Mouse (Mus musculus): ENCODE measurements around the gene Rbm5. TPM values are rescaled to one million over a fixed set of nuclear protein-coding genes. Genes with fewer than 3 reads are reported as not detected.
A peak's percentile ranks its signal among the peaks of the same experiment; 100 is the strongest.

Gene Rbm5
- polyA plus RNA-seq, 1 experiment from 2014 or later, result 41.7 TPM

- no peak for TF ChIP-seq EP300 (IDR thresholded peaks at IDR 0.05; ENCODE audit: low read depth)
- no peak for TF ChIP-seq CTCF (IDR thresholded peaks at IDR 0.05; ENCODE audit: low read depth)
- H3K4me1 ChIP-seq (ENCODE audit: insufficient read depth), result peaks cover 8% of the 10 kb centered on the region
- DNase-seq (no peak), ATAC-seq (no peak)
- no peaks in the 10 kb centered on the region; the same call in 1 of the 2 replicates for H3K27me3 ChIP-seq (ENCODE audit: insufficient read depth, low read length)
- H3K4me2 ChIP-seq (ENCODE audit: low read depth, low read length), result no peak overlapping the region
- no peaks in the 10 kb centered on the region for H3K9me3 ChIP-seq (ENCODE audit: low read length)
- WGBS (ENCODE audit: insufficient replicate concordance), result 69% methylated on average over 12 of the region's 12 CpGs
- H3K4me3 ChIP-seq (ENCODE audit: low read depth, low read length), result no peak overlapping the region
- no peak overlapping the region for H3K9ac ChIP-seq (replicated peaks)
- no peaks in the 10 kb centered on the region for H3K36me3 ChIP-seq (replicated peaks; ENCODE audit: insufficient read depth, low read length)
- peak overlapping the region; percentile 48; the same call in 1 of the 2 replicates for H3K27ac ChIP-seq (ENCODE audit: low read depth)
Measured at GRCm38 (mm10) chr9:107695441-107696105, 75.2 kb downstream of the Rbm5 start.

GRCm38 (mm10) chr9:107694627-107695026 lies 76.2 kb downstream of the Rbm5 start:
- H3K4me1 ChIP-seq (ENCODE audit: insufficient read depth), result peaks cover 8% of the 10 kb centered on the region
- no peak for TF ChIP-seq EP300 (IDR thresholded peaks at IDR 0.05; ENCODE audit: low read depth)
- no peak for TF ChIP-seq CTCF (IDR thresholded peaks at IDR 0.05; ENCODE audit: low read depth)
- 40% methylated on average over 7 of the region's 7 CpGs for WGBS (ENCODE audit: insufficient replicate concordance)
- no peak overlapping the region for H3K27ac ChIP-seq (ENCODE audit: low read depth)
- H3K27me3 ChIP-seq (ENCODE audit: insufficient read depth, low read length), result no peaks in the 10 kb centered on the region; the same call in 1 of the 2 replicates
- ATAC-seq (peak; percentile 81), DNase-seq (no peak)
- H3K9me3 ChIP-seq (ENCODE audit: low read length), result no peaks in the 10 kb centered on the region
- no peak overlapping the region for H3K9ac ChIP-seq (replicated peaks)
- no peak overlapping the region for H3K4me2 ChIP-seq (ENCODE audit: low read depth, low read length)
- no peak overlapping the region for H3K4me3 ChIP-seq (ENCODE audit: low read depth, low read length)
- no peaks in the 10 kb centered on the region for H3K36me3 ChIP-seq (replicated peaks; ENCODE audit: insufficient read depth, low read length)

- Histone ChIP-seq H3K9me3 (ENCODE audit: low read length) (no peaks in the 10 kb centered on the region), H3K4me1 (ENCODE audit: insufficient read depth) (peaks cover 8% of the 10 kb centered on the region), H3K4me2 (ENCODE audit: low read depth, low read length) (no peak overlapping the region), H3K4me3 (ENCODE audit: low read depth, low read length) (no peak overlapping the region), H3K36me3 (replicated peaks; ENCODE audit: insufficient read depth, low read length) (no peaks in the 10 kb centered on the region), H3K9ac (replicated peaks) (no peak overlapping the region), H3K27me3 (ENCODE audit: insufficient read depth, low read length) (0 out of 2 replicates have a peak, but pooled peaks cover 2% of the 10 kb centered on the region), H3K27ac (ENCODE audit: low read depth) (no peak overlapping the region)
- DNase-seq, result no peak
- whole genome bisulfite sequencing (ENCODE audit: insufficient replicate concordance), result 54% methylated on average over 4 of the region's 4 CpGs
- peak; percentile 29 for TF ChIP-seq CTCF (IDR thresholded peaks at IDR 0.05; ENCODE audit: low read depth)
- no peak for TF ChIP-seq EP300 (IDR thresholded peaks at IDR 0.05; ENCODE audit: low read depth)
- no peak for ATAC-seq
Measured at GRCm38 (mm10) chr9:107693433-107693987, 77.3 kb downstream of the Rbm5 start.

GRCm38 (mm10) chr9:107692785-107693184 lies 78.0 kb downstream of the Rbm5 start:
- no peaks in the 10 kb centered on the region for H3K9me3 ChIP-seq (ENCODE audit: low read length)
- H3K4me3 ChIP-seq (ENCODE audit: low read depth, low read length), result no peak overlapping the region
- H3K9ac ChIP-seq (replicated peaks), result no peak overlapping the region
- no peak overlapping the region for H3K27ac ChIP-seq (ENCODE audit: low read depth)
- no peaks in the 10 kb centered on the region for H3K36me3 ChIP-seq (replicated peaks; ENCODE audit: insufficient read depth, low read length)
- no peak for ATAC-seq
- 66% methylated on average over 5 of the region's 5 CpGs for WGBS (ENCODE audit: insufficient replicate concordance)
- 0 out of 2 replicates have a peak, but pooled peaks cover 5% of the 10 kb centered on the region for H3K27me3 ChIP-seq (ENCODE audit: insufficient read depth, low read length)
- H3K4me2 ChIP-seq (ENCODE audit: low read depth, low read length), result no peak overlapping the region
- no peak for TF ChIP-seq CTCF (IDR thresholded peaks at IDR 0.05; ENCODE audit: low read depth)
- TF ChIP-seq EP300 (IDR thresholded peaks at IDR 0.05; ENCODE audit: low read depth), result no peak
- DNase-seq, result no peak
- peaks cover 8% of the 10 kb centered on the region for H3K4me1 ChIP-seq (ENCODE audit: insufficient read depth)

GRCm38 (mm10) chr9:107690391-107690790 lies 80.4 kb downstream of the Rbm5 start:
- H3K36me3 ChIP-seq (replicated peaks; ENCODE audit: insufficient read depth, low read length), result no peaks in the 10 kb centered on the region
- H3K4me3 ChIP-seq (ENCODE audit: low read depth, low read length), result no peak overlapping the region
- H3K27ac ChIP-seq (ENCODE audit: low read depth), result no peak overlapping the region
- no peak for ATAC-seq
- no peaks in the 10 kb centered on the region for H3K9me3 ChIP-seq (ENCODE audit: low read length)
- H3K27me3 ChIP-seq (ENCODE audit: insufficient read depth, low read length), result 0 out of 2 replicates have a peak, but pooled peaks cover 6% of the 10 kb centered on the region
- no peak for TF ChIP-seq CTCF (IDR thresholded peaks at IDR 0.05; ENCODE audit: low read depth)
- no peak for TF ChIP-seq EP300 (IDR thresholded peaks at IDR 0.05; ENCODE audit: low read depth)
- H3K9ac ChIP-seq (replicated peaks), result no peak overlapping the region
- no peak for DNase-seq
- no peak overlapping the region for H3K4me2 ChIP-seq (ENCODE audit: low read depth, low read length)
- WGBS (ENCODE audit: insufficient replicate concordance), result 49% methylated on average over 8 of the region's 8 CpGs
- H3K4me1 ChIP-seq (ENCODE audit: insufficient read depth), result peaks cover 5% of the 10 kb centered on the region

Other genes starting within 250 kb of the Rbm5 start
- 15.7 and 17.9 TPM in 2 replicates for gene Tmem115, start 237.1 kb downstream of the Rbm5 start, polyA plus RNA-seq (2015; fragmentation: Nextera tagmentation; extraction: Ambion mirVana)
- 18.5 and 19.6 TPM in 2 replicates for gene Cyb561d2, start 228.8 kb downstream of the Rbm5 start, polyA plus RNA-seq (2015; fragmentation: Nextera tagmentation; extraction: Ambion mirVana)
- 8.5 TPM in 2 replicates for gene Nprl2, start 228.8 kb downstream of the Rbm5 start, polyA plus RNA-seq (2015; fragmentation: Nextera tagmentation; extraction: Ambion mirVana)
- gene Zmynd10, start 223.7 kb downstream of the Rbm5 start, polyA plus RNA-seq (2015; fragmentation: Nextera tagmentation; extraction: Ambion mirVana), result 0.59 and 0.73 TPM in 2 replicates
- gene Rassf1, start 219.4 kb downstream of the Rbm5 start, polyA plus RNA-seq (2015; fragmentation: Nextera tagmentation; extraction: Ambion mirVana), result 12.4 and 15.1 TPM in 2 replicates
- 34.3 and 35.9 TPM in 2 replicates for gene Tusc2, start 207.7 kb downstream of the Rbm5 start, polyA plus RNA-seq (2015; fragmentation: Nextera tagmentation; extraction: Ambion mirVana)
- 53.9 and 54.5 TPM in 2 replicates for gene Hyal2, start 203.1 kb downstream of the Rbm5 start, polyA plus RNA-seq (2015; fragmentation: Nextera tagmentation; extraction: Ambion mirVana)
- 2.5 and 3.3 TPM in 2 replicates for gene Hyal1, start 194.1 kb downstream of the Rbm5 start, polyA plus RNA-seq (2015; fragmentation: Nextera tagmentation; extraction: Ambion mirVana)
- gene Naa80, start 192.1 kb downstream of the Rbm5 start, polyA plus RNA-seq (2015; fragmentation: Nextera tagmentation; extraction: Ambion mirVana), result 10.4 and 11.6 TPM in 2 replicates
- gene Hyal3, start 190.2 kb downstream of the Rbm5 start, polyA plus RNA-seq (2015; fragmentation: Nextera tagmentation; extraction: Ambion mirVana), result 0.65 and 0.86 TPM in 2 replicates
- 63.6 and 68.0 TPM in 2 replicates for gene Ifrd2, start 183.4 kb downstream of the Rbm5 start, polyA plus RNA-seq (2015; fragmentation: Nextera tagmentation; extraction: Ambion mirVana)
- gene Sema3b, start 161.8 kb downstream of the Rbm5 start, polyA plus RNA-seq (2015; fragmentation: Nextera tagmentation; extraction: Ambion mirVana), result 0.41 and 0.56 TPM in 2 replicates
- 146 and 159 TPM in 2 replicates for gene Gnai2, start 135.6 kb downstream of the Rbm5 start, polyA plus RNA-seq (2015; fragmentation: Nextera tagmentation; extraction: Ambion mirVana)
- 147 and 174 TPM in 2 replicates for gene Slc38a3, start 101.5 kb downstream of the Rbm5 start, polyA plus RNA-seq (2015; fragmentation: Nextera tagmentation; extraction: Ambion mirVana)
- gene Gnat1, start 91.3 kb downstream of the Rbm5 start, polyA plus RNA-seq (2015; fragmentation: Nextera tagmentation; extraction: Ambion mirVana), result 5.8 and 6.2 TPM in 2 replicates
- gene Sema3f, start 60.5 kb downstream of the Rbm5 start, polyA plus RNA-seq (2015; fragmentation: Nextera tagmentation; extraction: Ambion mirVana), result 0.76 and 1.1 TPM in 2 replicates
- gene Rbm6, start 102.2 kb upstream of the Rbm5 start, polyA plus RNA-seq (2015; fragmentation: Nextera tagmentation; extraction: Ambion mirVana), result 14.3 and 17.0 TPM in 2 replicates
- gene Mon1a, start 117.2 kb upstream of the Rbm5 start, polyA plus RNA-seq (2015; fragmentation: Nextera tagmentation; extraction: Ambion mirVana), result 5.3 and 5.8 TPM in 2 replicates
- gene Mst1r, start 135.9 kb upstream of the Rbm5 start, polyA plus RNA-seq (2015; fragmentation: Nextera tagmentation; extraction: Ambion mirVana), result 0.37 and 0.38 TPM in 2 replicates
- gene Actl11, start 157.5 kb upstream of the Rbm5 start, polyA plus RNA-seq (2015; fragmentation: Nextera tagmentation; extraction: Ambion mirVana), result not detected in 2 replicates
- 0.04 and 0.09 TPM in 2 replicates for gene Camkv, start 164.7 kb upstream of the Rbm5 start, polyA plus RNA-seq (2015; fragmentation: Nextera tagmentation; extraction: Ambion mirVana)
- gene Traip, start 179.1 kb upstream of the Rbm5 start, polyA plus RNA-seq (2015; fragmentation: Nextera tagmentation; extraction: Ambion mirVana), result 5.4 and 6.5 TPM in 2 replicates
- 32.0 and 33.2 TPM in 2 replicates for gene Uba7, start 204.5 kb upstream of the Rbm5 start, polyA plus RNA-seq (2015; fragmentation: Nextera tagmentation; extraction: Ambion mirVana)
- gene Gm20661, start 212.1 kb upstream of the Rbm5 start, polyA plus RNA-seq (2015; fragmentation: Nextera tagmentation; extraction: Ambion mirVana), result 0.12 and 0.31 TPM in 2 replicates
- gene Inka1, start 214.9 kb upstream of the Rbm5 start, polyA plus RNA-seq (2015; fragmentation: Nextera tagmentation; extraction: Ambion mirVana), result 28.5 and 30.6 TPM in 2 replicates
- gene Cdhr4, start 221.5 kb upstream of the Rbm5 start, polyA plus RNA-seq (2015; fragmentation: Nextera tagmentation; extraction: Ambion mirVana), result 0.75 and 1.1 TPM in 2 replicates
- 0.07 TPM in 1 of 2 replicates, not detected in the other for gene Gm20662, start 225.4 kb upstream of the Rbm5 start, polyA plus RNA-seq (2015; fragmentation: Nextera tagmentation; extraction: Ambion mirVana)
- gene Ip6k1, start 231.5 kb upstream of the Rbm5 start, polyA plus RNA-seq (2015; fragmentation: Nextera tagmentation; extraction: Ambion mirVana), result 18.4 and 19.8 TPM in 2 replicates

Measured in liver, postnatal 0 days (tissue).